Mouse (Mus musculus) fat pad, adult 2 months (tissue): ENCODE results near the gene Llgl1.

Source experiments
- DNase-seq: peaks from one replicate; pipeline ENCODE4 v3.0.0-alpha.2; 2011; ENCODE audit warnings: low read depth, low spot score; ENCODE audit errors: extremely low read depth

Llgl1 gene

DNA sequence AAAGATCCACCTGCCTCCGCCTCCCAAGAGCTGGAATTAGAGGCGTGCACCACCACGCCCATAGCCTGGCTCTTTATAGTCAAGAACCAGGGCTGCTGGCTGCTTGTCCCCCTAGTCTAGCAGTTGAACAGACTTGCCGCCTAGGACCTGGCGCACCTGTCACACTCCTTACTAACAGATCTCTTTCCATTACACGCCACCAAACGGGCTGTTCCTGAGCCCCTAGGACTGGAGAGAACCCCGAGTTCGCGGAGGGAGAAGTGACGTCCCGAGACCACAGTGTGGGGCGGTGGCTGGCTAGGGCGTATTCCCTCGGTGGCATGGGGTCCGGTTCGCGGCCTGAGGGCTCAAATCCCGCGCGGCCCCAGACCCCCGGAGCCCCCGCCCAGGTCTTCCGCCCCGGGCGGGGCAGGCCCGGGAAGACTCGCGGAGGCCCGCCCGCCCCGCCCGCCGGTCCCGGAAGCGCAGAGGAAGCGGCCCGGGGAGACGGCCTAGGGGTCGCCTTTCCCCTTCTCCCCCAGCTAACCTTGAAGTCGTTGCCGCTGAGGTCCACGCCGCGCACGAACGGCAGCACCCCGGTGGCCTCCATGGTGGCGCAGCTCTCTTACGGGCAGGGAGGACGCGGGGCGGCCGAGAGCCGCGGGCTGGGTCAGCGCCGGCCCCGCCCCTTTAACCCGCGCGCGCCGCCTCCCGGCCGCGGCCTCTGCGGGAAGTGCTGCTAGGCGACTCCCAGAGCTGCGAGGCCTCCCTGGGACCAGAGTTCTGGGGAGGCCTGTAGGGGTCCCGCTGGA is 27.3 kb downstream of the Llgl1 start, which contains the start of gene Flii:
TSS of gene Flii (minus strand) at position 663 of the 791 bp plus-strand sequence.
- DNase-seq: no peak

DNA sequence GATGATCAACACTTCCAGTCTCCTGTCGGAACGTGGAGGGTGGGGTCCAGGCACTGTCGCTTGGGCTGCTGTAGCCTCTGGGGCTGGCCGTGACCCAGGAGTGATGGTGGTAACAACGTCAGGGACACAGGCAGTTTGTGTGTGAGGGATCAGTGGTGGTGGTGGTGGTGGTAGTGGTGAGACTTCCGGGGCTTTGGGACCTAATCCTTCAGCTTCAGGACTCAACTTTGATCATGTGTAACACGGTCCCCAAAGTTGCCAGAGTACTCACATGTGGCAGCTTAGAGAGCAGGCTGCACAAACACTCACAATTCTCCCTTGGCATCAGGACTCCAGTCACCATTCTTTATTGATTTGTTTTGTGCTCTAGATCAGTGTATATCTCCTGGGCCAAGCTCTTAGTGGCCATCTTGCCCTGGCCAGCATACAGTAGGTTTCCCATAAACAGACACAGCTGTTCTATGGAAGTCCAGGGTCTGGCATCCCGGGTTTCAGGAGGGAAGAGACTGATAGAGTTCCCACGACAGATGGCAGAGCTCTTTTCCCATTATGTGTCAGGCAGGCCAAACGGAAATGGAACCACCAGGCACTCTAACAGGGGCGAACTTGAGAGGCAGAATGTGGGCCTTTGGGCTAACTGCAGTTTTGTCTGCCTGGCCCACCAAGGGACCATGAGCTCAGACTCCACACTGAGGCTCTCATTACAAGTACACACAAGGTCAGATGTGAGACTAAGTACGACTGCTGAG is 28.0 kb downstream of the Llgl1 start:
- DNase-seq: no peak

DNA sequence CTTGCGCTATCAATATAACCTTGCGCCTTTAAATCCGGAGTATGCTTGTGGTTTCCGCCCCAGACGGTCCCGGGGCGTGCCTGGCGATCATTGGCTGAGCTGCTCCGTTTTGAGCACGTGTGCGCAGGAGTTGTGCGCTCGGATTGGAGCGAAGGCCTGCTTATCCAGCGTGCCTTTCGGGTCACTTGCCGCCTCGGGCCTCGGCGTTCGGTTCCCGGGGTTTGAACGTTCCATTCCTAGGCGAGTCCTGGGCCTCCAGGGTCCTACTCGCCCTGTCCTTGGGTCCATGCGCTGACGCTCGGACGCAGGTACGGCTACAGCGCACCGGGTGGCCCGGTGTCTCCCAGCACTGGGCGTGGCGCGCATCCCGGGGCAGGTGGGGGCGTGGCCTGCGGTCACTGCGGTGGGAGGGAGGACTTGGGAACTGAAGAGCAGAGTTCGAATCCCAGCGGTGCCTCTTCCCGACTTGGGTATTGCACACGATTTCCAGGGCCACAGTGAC is 28.8 kb downstream of the Llgl1 start, which contains the start of gene Mief2:
TSS of gene Mief2 (plus strand) at position 139 of the 502 bp plus-strand sequence.
- DNase-seq: peak; percentile 64

DNA sequence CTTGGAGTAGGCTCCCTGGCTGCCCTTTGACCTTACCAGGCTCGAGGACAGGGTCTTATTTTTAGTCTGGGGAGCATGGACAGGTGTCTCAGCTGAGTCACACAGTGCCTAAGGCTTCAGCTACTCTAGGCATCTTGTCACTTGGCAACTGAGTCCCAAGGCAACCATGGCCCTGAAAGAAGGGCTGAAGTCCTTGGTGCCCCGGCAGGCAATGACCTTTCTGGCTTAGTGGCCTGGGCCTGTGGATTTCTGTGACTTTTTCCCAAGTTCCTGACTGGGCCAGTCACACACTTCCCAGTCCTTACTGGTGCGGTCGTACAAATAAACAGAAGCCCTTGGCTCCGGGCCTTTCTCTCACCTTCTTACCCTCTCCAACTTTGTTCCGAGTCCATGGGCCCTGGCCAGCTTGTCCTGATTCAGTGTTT is 29.7 kb downstream of the Llgl1 start:
- no peak for DNase-seq

DNA sequence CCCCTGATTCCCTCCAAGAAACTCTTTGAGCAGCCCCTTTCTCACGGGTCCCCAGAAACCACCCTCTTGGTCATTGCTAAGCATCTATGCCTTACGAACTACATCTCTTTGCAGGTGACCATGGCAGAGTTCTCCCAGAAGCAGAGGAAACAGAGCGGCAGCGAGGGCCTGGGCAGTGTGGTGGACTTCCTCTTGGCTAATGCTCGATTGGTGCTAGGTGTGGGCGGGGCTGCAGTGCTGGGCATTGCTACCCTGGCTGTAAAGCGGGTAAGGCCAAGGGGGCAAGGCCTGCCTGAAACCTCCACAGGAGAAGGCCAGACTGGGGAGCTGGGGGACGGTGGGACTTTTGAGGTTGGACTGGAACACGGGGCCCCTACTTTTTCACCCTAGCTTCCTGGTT is 30.6 kb downstream of the Llgl1 start:
- no peak for DNase-seq

DNA sequence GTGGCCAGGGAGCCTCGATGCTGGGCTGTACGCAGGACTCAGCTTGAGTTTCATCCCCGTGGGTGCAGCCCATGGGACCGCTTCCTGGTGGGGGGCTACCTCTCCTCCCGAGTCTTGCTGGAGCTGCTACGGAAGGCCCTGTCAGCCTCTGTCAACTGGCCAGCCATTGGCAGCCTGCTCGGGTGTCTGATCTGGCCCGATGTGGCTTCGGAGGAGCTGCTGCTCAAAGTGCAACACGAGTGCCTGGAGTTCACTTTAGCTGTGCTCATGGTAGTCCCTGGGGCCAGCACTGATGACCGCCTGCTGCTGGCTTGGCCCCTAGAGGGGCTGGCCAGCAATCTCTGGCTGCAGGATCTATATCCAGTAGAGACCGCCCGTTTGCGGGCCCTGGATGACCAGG is 31.7 kb downstream of the Llgl1 start:
- DNase-seq: no peak

DNA sequence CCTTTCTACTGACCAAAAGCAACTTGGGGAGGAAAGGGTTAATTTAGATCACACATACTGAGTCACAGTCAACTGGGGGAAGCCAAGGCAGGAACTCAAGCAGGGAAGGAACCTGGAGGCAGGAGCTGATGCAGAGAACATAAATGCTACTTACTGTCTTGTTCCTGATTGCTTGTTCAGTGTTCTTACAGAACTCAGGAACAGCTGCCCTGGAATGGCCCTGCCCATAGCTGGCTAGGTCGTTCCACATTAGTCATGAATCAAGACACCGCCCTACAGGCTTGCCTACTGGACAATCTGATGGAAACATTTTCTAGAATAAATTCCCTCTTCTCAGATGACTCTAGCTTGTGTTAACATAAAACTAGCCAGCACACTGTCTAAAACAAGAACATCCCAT is 34.7 kb downstream of the Llgl1 start:
- no peak for DNase-seq

DNA sequence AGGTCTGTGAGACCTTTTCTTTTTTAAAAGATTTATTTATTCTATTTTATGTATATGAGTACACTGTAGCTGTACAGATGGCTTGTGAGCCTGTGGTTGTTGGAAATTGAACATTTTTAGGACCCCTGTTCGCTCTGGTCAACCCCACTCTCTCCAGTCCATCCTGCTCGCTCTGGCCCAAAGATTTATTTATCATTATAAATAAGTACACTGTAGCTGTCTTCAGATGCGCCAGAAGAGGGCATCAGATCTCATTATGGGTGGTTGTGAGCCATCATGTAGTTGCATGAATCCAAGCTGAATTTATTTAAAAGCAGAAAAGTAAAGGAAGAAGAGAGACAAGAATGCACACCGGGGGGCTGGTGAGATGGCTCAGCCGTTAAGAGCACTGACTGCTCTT is 35.7 kb downstream of the Llgl1 start:
- DNase-seq: no peak

DNA sequence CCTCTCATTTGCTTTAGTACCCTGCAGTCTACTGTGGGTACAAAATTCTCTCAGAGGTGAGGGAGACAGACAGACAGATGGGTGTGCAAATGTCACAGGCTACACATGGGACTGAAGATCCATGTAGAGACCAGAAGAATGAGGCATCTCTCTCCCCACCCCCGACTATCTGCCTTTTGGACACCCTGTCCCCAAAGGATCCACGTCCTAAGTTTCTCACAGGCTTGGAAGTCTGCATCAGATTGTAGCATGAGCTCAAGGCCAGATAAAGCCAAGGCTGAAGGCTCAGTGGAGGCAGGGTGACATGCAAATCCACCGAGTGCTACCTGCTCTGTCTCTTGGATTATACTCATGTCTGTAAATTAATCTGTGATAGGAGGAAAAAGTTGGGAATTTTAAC is 37.0 kb downstream of the Llgl1 start:
- no peak for DNase-seq

DNA sequence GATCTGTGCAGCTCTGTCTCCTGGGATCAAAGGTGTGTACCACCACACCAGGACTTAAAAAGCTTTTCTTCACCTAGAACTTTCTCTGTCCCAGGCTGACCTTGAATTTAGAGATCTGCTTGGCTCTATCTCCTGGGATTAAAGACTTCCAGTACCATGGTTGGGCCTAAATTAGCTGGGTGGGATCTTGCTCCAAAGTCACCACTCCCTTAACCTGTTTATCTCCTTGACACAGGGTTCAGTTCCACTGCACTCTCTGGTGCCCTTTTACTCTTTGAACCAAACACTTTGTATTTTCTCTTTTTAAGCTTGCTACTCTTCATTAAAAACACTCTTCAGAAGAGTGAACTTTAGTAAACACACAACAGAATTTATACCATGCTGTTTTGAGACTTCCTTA is 37.9 kb downstream of the Llgl1 start:
- no peak for DNase-seq

DNA sequence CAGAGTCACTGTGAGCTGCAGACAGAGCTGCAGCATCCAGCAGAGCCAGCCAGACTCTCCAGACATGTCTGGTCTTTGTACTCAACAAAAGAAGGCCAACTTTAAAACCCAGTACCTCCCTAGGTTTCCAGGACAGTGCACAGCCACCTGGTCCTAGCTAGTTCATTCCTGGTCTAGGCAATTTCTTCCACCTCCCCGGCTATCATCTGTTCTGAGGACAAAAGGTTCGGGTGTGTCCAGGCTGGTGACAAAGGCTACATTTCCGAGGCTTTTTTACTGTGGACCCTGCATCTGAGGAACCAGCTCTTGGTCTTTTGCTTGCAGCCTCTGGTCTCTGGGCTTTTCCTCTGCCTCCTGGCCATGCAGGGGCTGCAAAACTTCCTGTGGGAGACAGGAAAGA is 40.8 kb downstream of the Llgl1 start:
- DNase-seq: no peak

DNA sequence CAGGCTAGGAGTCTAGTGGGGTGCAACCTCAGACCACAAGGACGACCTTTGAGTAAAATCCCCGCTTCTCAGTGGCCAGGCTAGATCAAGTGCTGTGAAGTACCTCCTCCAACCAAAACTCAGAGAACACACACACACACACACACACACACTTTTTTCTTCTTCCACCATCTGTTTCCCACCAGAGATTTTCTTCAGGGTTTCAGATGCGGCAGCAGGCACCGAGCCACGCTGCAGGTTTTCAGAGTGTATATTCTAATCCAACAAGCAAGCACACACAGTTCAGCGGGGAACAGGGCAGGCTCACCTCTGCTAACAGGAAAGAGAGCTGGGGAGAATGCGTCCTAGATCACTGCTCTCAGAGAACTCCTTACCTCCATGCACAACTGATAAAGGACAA is 56.0 kb downstream of the Llgl1 start:
- DNase-seq: no peak

DNA sequence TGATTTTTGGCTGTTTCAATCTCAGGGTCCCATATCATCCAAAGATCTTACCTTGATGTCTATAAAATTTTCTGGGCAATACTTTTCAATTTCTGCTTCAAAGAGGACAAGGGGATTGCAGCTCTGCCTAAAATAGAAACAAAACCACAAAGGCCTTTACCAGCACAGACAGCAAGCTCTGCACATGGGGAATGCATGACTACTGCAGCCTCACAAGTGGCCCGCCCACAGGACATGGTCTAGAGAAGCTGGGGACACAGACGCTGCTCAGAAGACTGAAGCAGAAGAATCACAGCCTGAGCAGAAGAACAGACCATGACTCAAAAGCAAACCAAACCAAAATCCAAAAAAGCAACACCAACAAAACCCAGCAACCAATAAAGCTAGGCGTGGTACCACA is 62.2 kb downstream of the Llgl1 start:
- no peak for DNase-seq
